8 mouse cellular contexts compared by ENCODE assay signal in the genomic region with DNA sequence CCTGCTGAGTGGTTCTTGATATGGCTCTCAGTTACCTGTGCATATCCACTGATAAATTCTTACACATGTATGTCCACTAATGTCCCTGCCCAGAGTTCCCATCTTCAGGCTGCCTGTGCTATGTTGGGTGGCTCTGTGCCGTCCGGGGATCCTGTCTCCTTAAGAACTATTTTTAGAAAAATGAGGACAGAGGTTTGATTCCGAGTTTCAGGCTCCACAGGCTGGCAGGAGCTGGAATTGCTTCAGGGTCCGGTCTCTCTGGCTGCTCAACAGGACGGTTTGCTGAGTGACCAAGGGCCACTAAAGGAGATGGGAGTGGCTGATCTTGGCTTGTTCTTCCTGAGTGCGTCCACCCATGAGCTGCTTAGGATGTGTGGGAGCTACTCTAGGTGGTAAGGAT. TPM values are rescaled to one million over a fixed set of nuclear protein-coding genes. Genes with fewer than 3 reads are reported as not detected.
DNase-seq lines count a peak whose midpoint lies in the region; ATAC-seq and TF ChIP-seq lines count a peak whose summit lies in the region.
"Had no signal": no experiment of that assay in that cellular context is flagged by ENCODE, and none has a peak within 500 bp of the region (broad histone marks: within the 10 kb centered on the region; RNA-seq: fewer than 3 reads in every experiment).

No protein-coding gene starts in this region.

- no peak for TF ChIP-seq POLR2A in cortical plate, adult 2 months (IDR thresholded peaks at IDR 0.05; ENCODE audit: extremely low read depth, insufficient read depth, low read length)

- H3K27ac ChIP-seq in left cerebral cortex, adult 2 months = no peak overlapping the region
- H3K27ac ChIP-seq in cortical plate, adult 2 months (ENCODE audit: insufficient read depth, low read length) = no peak overlapping the region
- no peak overlapping the region for H3K27ac ChIP-seq in heart, postnatal 0 days (ENCODE audit: low read depth)
- H3K27ac ChIP-seq: neural tube, embryonic 12.5 days had no signal

- H3K4me2 ChIP-seq in heart, postnatal 0 days (ENCODE audit: low read depth, low read length) = peak overlapping the region; percentile 14; the same call in 1 of the 2 replicates
- H3K4me2 ChIP-seq: neural tube, embryonic 12.5 days had no signal

- TF ChIP-seq CTCF in left cerebral cortex, adult 2 months (IDR thresholded peaks at IDR 0.05) = peak; percentile 42
- peak; percentile 24; the same call in 1 of the 2 replicates for TF ChIP-seq CTCF in cortical plate, adult 2 months (IDR thresholded peaks at IDR 0.05; ENCODE audit: extremely low read depth, insufficient read depth, low read length)
- peak; percentile 52 for TF ChIP-seq CTCF in heart, postnatal 0 days (IDR thresholded peaks at IDR 0.05; ENCODE audit: low read depth)

- peak; percentile 79 for ATAC-seq in heart, postnatal 0 days (ENCODE audit: insufficient read depth, low read depth)

- intact Hi-C loops in left cerebral cortex, adult 2 months (cut with DNase I) = loop anchor here (5.0 kb wide), 1 partner anchor 122 kb away; no protein-coding TSS in a partner anchor

- no peak overlapping the region for H3K4me3 ChIP-seq in left cerebral cortex, adult 2 months
- H3K4me3 ChIP-seq in cortical plate, adult 2 months (ENCODE audit: insufficient read depth, low read length) = no peak overlapping the region
- no peak overlapping the region for H3K4me3 ChIP-seq in heart, postnatal 0 days (ENCODE audit: low read depth, low read length)
- H3K4me3 ChIP-seq: neural tube, embryonic 12.5 days had no signal

- no peaks in the 10 kb centered on the region for H3K27me3 ChIP-seq in heart, postnatal 0 days (ENCODE audit: control insufficient read depth, insufficient read depth, low read length)
- H3K27me3 ChIP-seq: neural tube, embryonic 12.5 days had no signal

- no peak for DNase-seq in left cerebral cortex, adult 2 months (ENCODE audit: extremely low spot score in 1 of 2, low spot score in 2 of 2)
- DNase-seq in left cerebral cortex, adult 11 months (ENCODE audit: low spot score) = no peak
- DNase-seq in heart, postnatal 0 days (ENCODE audit: low spot score) = peak; percentile 86
- DNase-seq in lung, postnatal 36 days = peak; percentile 46
- DNase-seq in natural killer cell, adult 2 months (ENCODE audit: low spot score in 2 of 2) = no peak
- DNase-seq in right cerebral cortex, postnatal 4 days = no peak

- no peaks in the 10 kb centered on the region for H3K4me1 ChIP-seq in cortical plate, adult 2 months (ENCODE audit: control insufficient read depth, insufficient read depth, low read length)
- no peaks in the 10 kb centered on the region for H3K4me1 ChIP-seq in heart, postnatal 0 days (ENCODE audit: control insufficient read depth, insufficient read depth)

- no peak for TF ChIP-seq EP300 in heart, postnatal 0 days (IDR thresholded peaks at IDR 0.05; ENCODE audit: low read depth)

- WGBS in heart, postnatal 0 days = 10% methylated on average over 6 of the region's 6 CpGs

- H3K9me3 ChIP-seq in heart, postnatal 0 days (replicated peaks; ENCODE audit: control insufficient read depth, low read length) = no peaks in the 10 kb centered on the region
- H3K9me3 ChIP-seq: neural tube, embryonic 12.5 days had no signal

- no peaks in the 10 kb centered on the region for H3K36me3 ChIP-seq in heart, postnatal 0 days (replicated peaks; ENCODE audit: control insufficient read depth, insufficient read depth, low read length)
- H3K36me3 ChIP-seq: neural tube, embryonic 12.5 days had no signal

- no peak overlapping the region for H3K9ac ChIP-seq in heart, postnatal 0 days (replicated peaks; ENCODE audit: low read depth, low read length)
- H3K9ac ChIP-seq: neural tube, embryonic 12.5 days had no signal

RNA-seq across cellular contexts. Expression of a gene that starts 19.8 kb away (rescaled TPM):
- under 1 TPM; 0.32 to 0.58 TPM for total RNA-seq in left cerebral cortex, adult 2 months (2021)
- polyA plus RNA-seq in cortical plate, adult 2 months (2012; rRNA removed) = 0.25 and 0.30 TPM in 2 replicates
- not detected in 2 replicates for total RNA-seq in heart, postnatal 0 days (2014; rRNA removed; ENCODE audit: low replicate concordance)
- 0.03 and 0.04 TPM in 2 replicates for polyA plus RNA-seq in heart, postnatal 0 days (2015; fragmentation: Nextera tagmentation; extraction: Ambion mirVana)

Comparison
In these comparisons a context has a peak if more than half of its experiments do, and no peak if none do; other contexts are left out.
1. DNase-seq: peak in heart, postnatal 0 days (single experiment) and lung, postnatal 36 days (single experiment); none in left cerebral cortex, adult 2 months (0 of 2), left cerebral cortex, adult 11 months (single experiment), natural killer cell, adult 2 months (0 of 2) and right cerebral cortex, postnatal 4 days (single experiment).
2. Peak in every context shown above with its lines, with median percentiles within 50 percentile points of each other: CTCF ChIP-seq.